8 mouse cellular contexts compared by ENCODE assay signal in the genomic region with DNA sequence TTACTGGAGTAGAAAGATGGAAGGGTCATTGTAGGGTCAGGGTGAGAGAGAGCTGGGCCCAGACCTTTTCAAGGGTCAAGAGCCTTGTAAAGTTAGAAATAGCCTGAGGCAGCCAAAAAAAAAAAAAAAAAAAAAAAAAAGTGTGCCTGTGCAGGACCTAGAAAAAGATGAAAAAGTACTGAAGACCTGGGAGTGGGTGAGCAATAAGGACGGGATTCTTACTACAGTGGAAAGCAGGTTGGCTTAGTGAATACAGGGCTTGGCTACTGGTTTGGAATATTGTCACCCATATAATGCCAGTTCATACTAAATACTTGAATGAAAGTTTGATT. TPM values are rescaled to one million over a fixed set of nuclear protein-coding genes. Genes with fewer than 3 reads are reported as not detected.
DNase-seq lines count a peak whose midpoint lies in the region; ATAC-seq and TF ChIP-seq lines count a peak whose summit lies in the region.

No protein-coding gene starts in this region.

- H3K9ac ChIP-seq in liver, embryonic 14.5 days (replicated peaks): peak overlapping the region; percentile 97; the same call in 1 of the 2 replicates

- no peaks in the 10 kb centered on the region for H3K9me3 ChIP-seq in liver, embryonic 14.5 days (ENCODE audit: control insufficient read depth, low read length)

- H3K27ac ChIP-seq in gastrocnemius, adult 2 months: peak overlapping the region; percentile 92
- H3K27ac ChIP-seq in testis, adult 2 months (ENCODE audit: control insufficient read depth, insufficient read depth, low read depth, low read length): peak overlapping the region; percentile 75; the same call in 1 of the 2 replicates
- H3K27ac ChIP-seq in liver, embryonic 14.5 days: no peak overlapping the region

- H3K27me3 ChIP-seq in testis, adult 2 months (ENCODE audit: control insufficient read depth, insufficient read depth, low read length): no peaks in the 10 kb centered on the region
- no peaks in the 10 kb centered on the region for H3K27me3 ChIP-seq in liver, embryonic 14.5 days (ENCODE audit: control insufficient read depth, insufficient read depth, low read length)

- TF ChIP-seq CTCF in gastrocnemius, adult 2 months (IDR thresholded peaks at IDR 0.05): no peak
- no peak for TF ChIP-seq CTCF in testis, adult 2 months (IDR thresholded peaks at IDR 0.05; ENCODE audit: control insufficient read depth, insufficient read depth, insufficient replicate concordance, low read depth, low read length)
- no peak for TF ChIP-seq CTCF in liver, embryonic 14.5 days (IDR thresholded peaks at IDR 0.05; ENCODE audit: low read depth)

- H3K36me3 ChIP-seq in testis, adult 2 months (ENCODE audit: control insufficient read depth, insufficient read depth, low read length): no peaks in the 10 kb centered on the region
- peaks cover 7% of the 10 kb centered on the region for H3K36me3 ChIP-seq in liver, embryonic 14.5 days (replicated peaks; ENCODE audit: control insufficient read depth, insufficient read depth, low read depth)

- H3K4me2 ChIP-seq in liver, embryonic 14.5 days (ENCODE audit: low read depth): peak overlapping the region; percentile 86

- H3K4me3 ChIP-seq in gastrocnemius, adult 2 months: peak overlapping the region; percentile 93
- H3K4me3 ChIP-seq in testis, adult 2 months (ENCODE audit: control insufficient read depth, low read depth, low read length): peak overlapping the region; percentile 80
- peak overlapping the region; percentile 89 to 100 for H3K4me3 ChIP-seq in liver, embryonic 14.5 days (ENCODE audit: insufficient read depth in 1 of 2, low read depth in 2 of 2, low read length in 2 of 2)

- peaks cover 7% of the 10 kb centered on the region for H3K4me1 ChIP-seq in testis, adult 2 months (ENCODE audit: control insufficient read depth, insufficient read depth, low read length)
- H3K4me1 ChIP-seq in liver, embryonic 14.5 days (replicated peaks; ENCODE audit: control insufficient read depth in 2 of 2, insufficient read depth in 2 of 2, low read length in 1 of 2): peaks cover 6% of the 10 kb centered on the region in 2 experiments; a peak in 3 of 4 replicates

- TF ChIP-seq POLR2A in testis, adult 2 months (IDR thresholded peaks at IDR 0.05; ENCODE audit: control insufficient read depth, low read depth, low read length): no peak

- ATAC-seq in liver, embryonic 14.5 days (ENCODE audit: insufficient read depth): no peak; the same call in 1 of the 2 replicates

- WGBS in liver, embryonic 14.5 days (ENCODE audit: insufficient replicate concordance): 75% methylated on average over 1 of the region's 1 CpGs

- no peak for TF ChIP-seq EP300 in liver, embryonic 14.5 days (IDR thresholded peaks at IDR 0.05; ENCODE audit: low read depth)

- no peak for DNase-seq in gastrocnemius, adult 2 months
- DNase-seq in gastrocnemius, postnatal 25 days: no peak
- DNase-seq in testis, postnatal 10 days (ENCODE audit: low spot score): no peak
- no peak for DNase-seq in liver, embryonic 14.5 days (ENCODE audit: low read depth in 3 of 3, low spot score in 3 of 3)
- no peak for DNase-seq in retina, postnatal 1 day
- no peak for DNase-seq in thymus, postnatal 10 days (ENCODE audit: low spot score in 2 of 2)
- no peak for DNase-seq in kidney, postnatal 10 days

- intact Hi-C loops in gastrocnemius, adult 2 months (cut with DNase I): no loop called here

RNA-seq across cellular contexts. Expression of a gene that starts 0.5 kb away (rescaled TPM):
- total RNA-seq in gastrocnemius, adult 2 months (2021): 10 to 100 TPM; 20.4 to 21.9 TPM
- total RNA-seq in gastrocnemius, postnatal 25 days (2021): 10 to 100 TPM; 15.7 to 16.9 TPM
- 32.9 and 35.6 TPM in 2 replicates for polyA plus RNA-seq in testis, adult 2 months (2012; rRNA removed)
- polyA plus RNA-seq in liver, embryonic 14.5 days (2012; rRNA removed): 2.2 and 2.5 TPM in 2 replicates
- 2.0 and 2.1 TPM in 2 replicates for polyA plus RNA-seq in liver, embryonic 14.5 days (2014; fragmentation: Nextera tagmentation; extraction: Ambion mirVana)

RNA-seq across cellular contexts. Expression of a gene that starts 32.7 kb away (rescaled TPM):
- 1 to 10 TPM; 5.8 to 6.0 TPM for total RNA-seq in gastrocnemius, adult 2 months (2021)
- 1 to 10 TPM; 4.6 to 5.2 TPM for total RNA-seq in gastrocnemius, postnatal 25 days (2021)
- polyA plus RNA-seq in testis, adult 2 months (2012; rRNA removed): 75.7 and 82.1 TPM in 2 replicates
- 3.2 and 4.8 TPM in 2 replicates for polyA plus RNA-seq in liver, embryonic 14.5 days (2012; rRNA removed)
- polyA plus RNA-seq in liver, embryonic 14.5 days (2014; fragmentation: Nextera tagmentation; extraction: Ambion mirVana): 5.0 and 5.4 TPM in 2 replicates

RNA-seq across cellular contexts. Expression of a gene that starts 40.3 kb away (rescaled TPM):
- 10 to 100 TPM; 39.9 to 40.0 TPM for total RNA-seq in gastrocnemius, adult 2 months (2021)
- total RNA-seq in gastrocnemius, postnatal 25 days (2021): 10 to 100 TPM; 30.5 to 31.9 TPM
- polyA plus RNA-seq in testis, adult 2 months (2012; rRNA removed): 19.3 and 20.1 TPM in 2 replicates
- 12.5 and 13.8 TPM in 2 replicates for polyA plus RNA-seq in liver, embryonic 14.5 days (2012; rRNA removed)
- polyA plus RNA-seq in liver, embryonic 14.5 days (2014; fragmentation: Nextera tagmentation; extraction: Ambion mirVana): 10.0 and 12.1 TPM in 2 replicates

RNA-seq across cellular contexts. Expression of a gene that starts 45.0 kb away (rescaled TPM):
- 10 to 100 TPM; 31.6 to 34.1 TPM for total RNA-seq in gastrocnemius, adult 2 months (2021)
- total RNA-seq in gastrocnemius, postnatal 25 days (2021): 10 to 100 TPM; 26.5 to 26.7 TPM
- 25.7 and 31.8 TPM in 2 replicates for polyA plus RNA-seq in testis, adult 2 months (2012; rRNA removed)
- 14.4 and 19.5 TPM in 2 replicates for polyA plus RNA-seq in liver, embryonic 14.5 days (2012; rRNA removed)
- 31.1 and 32.6 TPM in 2 replicates for polyA plus RNA-seq in liver, embryonic 14.5 days (2014; fragmentation: Nextera tagmentation; extraction: Ambion mirVana)
